Mouse (Mus musculus) G1E (cell line): ENCODE results near the gene Traf3.

Experiments
- CTCF ChIP-seq: IDR thresholded peaks from 2 replicates; pipeline ENCODE4 v1.5.1; 2012; ENCODE audit warnings: low read depth, low read length, inconsistent platforms, mixed read lengths
- GATA1 ChIP-seq: IDR thresholded peaks from 2 replicates; pipeline ENCODE4 v1.6.1; 2012; ENCODE audit warnings: borderline replicate concordance, low read length, inconsistent platforms, mixed read lengths
- POLR2AphosphoS5 ChIP-seq: IDR thresholded peaks from 2 replicates; pipeline ENCODE4 v1.6.1; 2012; ENCODE audit warnings: low read depth, low read length, inconsistent platforms; ENCODE audit not compliant: insufficient replicate concordance
- TAL1 ChIP-seq: conservative IDR thresholded peaks from 2 replicates; pipeline ENCODE4 v1.6.1; 2012; ENCODE audit warnings: low read depth, low read length, inconsistent platforms, mixed read lengths

GRCm38 (mm10) chr12:111192777-111193176, 26.6 kb downstream of the Traf3 start:
- no peak for TF ChIP-seq GATA1
- TF ChIP-seq CTCF, result no peak
- TF ChIP-seq TAL1, result no peak
- no peak for TF ChIP-seq POLR2AphosphoS5
